Mouse (Mus musculus) splenic B cell, adult 2 months (primary cell): ENCODE measurements around the gene H1f0.
"Not testable (repeated sequence)": the region's sequence is repeated elsewhere in the genome, so short reads cannot be mapped to it uniquely, and the experiment has no call there.

Source experiments
- DNase-seq: peaks from one replicate; pipeline ENCODE4 v3.0.0-alpha.2; 2011; ENCODE audit warnings: low read depth, low spot score
- H3K27me3 ChIP-seq: 2 replicates; pipeline ENCODE4 v1.6.1; 2012; ENCODE audit warnings: mild to moderate bottlenecking, low read length, moderate library complexity, mixed read lengths; ENCODE audit not compliant: control insufficient read depth, poor library complexity, insufficient read depth, severe bottlenecking
- H3K36me3 ChIP-seq: 2 replicates; pipeline ENCODE4 v1.6.1; 2012; ENCODE audit warnings: mild to moderate bottlenecking, low read length, moderate library complexity, mixed read lengths; ENCODE audit not compliant: control insufficient read depth, poor library complexity, insufficient read depth, severe bottlenecking

The H1f0 gene

GRCm38 (mm10) chr15:79018886-79019285 is 9.4 kb upstream of the H1f0 start:
- H3K27me3 ChIP-seq: no peaks in the 10 kb centered on the region
- H3K36me3 ChIP-seq: no peaks in the 10 kb centered on the region
- no peak for DNase-seq

GRCm38 (mm10) chr15:79022671-79023230 is 5.5 kb upstream of the H1f0 start:
- Histone ChIP-seq H3K27me3 (no peaks in the 10 kb centered on the region), H3K36me3 (no peaks in the 10 kb centered on the region)
- no peak for DNase-seq

GRCm38 (mm10) chr15:79023366-79023765 is 4.9 kb upstream of the H1f0 start:
- Histone ChIP-seq H3K36me3 (no peaks in the 10 kb centered on the region), H3K27me3 (no peaks in the 10 kb centered on the region)
- DNase-seq: no peak

- no peak for DNase-seq
- Histone ChIP-seq H3K27me3 (no peaks in the 10 kb centered on the region), H3K36me3 (no peaks in the 10 kb centered on the region)
Observed at GRCm38 (mm10) chr15:79025687-79026308, 2.5 kb upstream of the H1f0 start.

- H3K36me3 ChIP-seq: no peaks in the 10 kb centered on the region
- no peak for DNase-seq
- no peaks in the 10 kb centered on the region for H3K27me3 ChIP-seq
Observed at GRCm38 (mm10) chr15:79026511-79027290, 1.5 kb upstream of the H1f0 start.

GRCm38 (mm10) chr15:79027291-79028205 is 702 bp upstream of the H1f0 start:
- no peak for DNase-seq
- no peaks in the 10 kb centered on the region for H3K27me3 ChIP-seq

GRCm38 (mm10) chr15:79028823-79029484 is 704 bp downstream of the H1f0 start:
- no peak for DNase-seq

More at GRCm38 (mm10) chr15:79027291-79028205, 702 bp upstream of the H1f0 start:
- no peaks in the 10 kb centered on the region for H3K36me3 ChIP-seq

GRCm38 (mm10) chr15:79029519-79030241 is 1.4 kb downstream of the H1f0 start:
- no peak for DNase-seq
- H3K36me3 ChIP-seq: no peaks in the 10 kb centered on the region
- no peaks in the 10 kb centered on the region for H3K27me3 ChIP-seq

More at GRCm38 (mm10) chr15:79028823-79029484, 704 bp downstream of the H1f0 start:
- Histone ChIP-seq H3K27me3 (no peaks in the 10 kb centered on the region), H3K36me3 (no peaks in the 10 kb centered on the region)

GRCm38 (mm10) chr15:79030551-79031435 is 2.5 kb downstream of the H1f0 start:
- no peaks in the 10 kb centered on the region for H3K27me3 ChIP-seq

GRCm38 (mm10) chr15:79031908-79032307 is 3.7 kb downstream of the H1f0 start:
- not testable (repeated sequence) for DNase-seq, H3K27me3 ChIP-seq, H3K36me3 ChIP-seq

More at GRCm38 (mm10) chr15:79030551-79031435, 2.5 kb downstream of the H1f0 start:
- no peaks in the 10 kb centered on the region for H3K36me3 ChIP-seq
- peak; percentile 79 for DNase-seq

GRCm38 (mm10) chr15:79037913-79038328 is 9.7 kb downstream of the H1f0 start:
- peak; percentile 81 for DNase-seq
- H3K36me3 ChIP-seq: no peaks in the 10 kb centered on the region
- no peaks in the 10 kb centered on the region for H3K27me3 ChIP-seq

- H3K36me3 ChIP-seq: no peaks in the 10 kb centered on the region
- H3K27me3 ChIP-seq: no peaks in the 10 kb centered on the region
- DNase-seq: no peak
Observed at GRCm38 (mm10) chr15:79038331-79038730, 10.1 kb downstream of the H1f0 start.

GRCm38 (mm10) chr15:79038853-79039252 is 10.6 kb downstream of the H1f0 start:
- Histone ChIP-seq H3K27me3 (no peaks in the 10 kb centered on the region), H3K36me3 (no peaks in the 10 kb centered on the region)
- DNase-seq: peak; percentile 96
